Mouse (Mus musculus): ENCODE data around the gene Kin. TPM values are rescaled to one million over a fixed set of nuclear protein-coding genes. Genes with fewer than 3 reads are reported as not detected.
A peak's percentile ranks its signal among the peaks of the same experiment; 100 is the strongest.

Gene Kin
- polyA plus RNA-seq, 1 experiment from 2014 or later = 16.2 TPM

- Histone ChIP-seq H3K4me3 (ENCODE audit: low read depth, low read length) (peak overlapping the region; percentile 94), H3K4me1 (replicated peaks; ENCODE audit: control insufficient read depth, insufficient read depth) (no peaks in the 10 kb centered on the region), H3K36me3 (ENCODE audit: control insufficient read depth, insufficient read depth, low read length) (no peaks in the 10 kb centered on the region), H3K27me3 (ENCODE audit: control insufficient read depth, insufficient read depth, low read length) (no peaks in the 10 kb centered on the region), H3K4me2 (replicated peaks; ENCODE audit: low read depth) (peak overlapping the region; percentile 45), H3K9me3 (ENCODE audit: control insufficient read depth, low read length) (no peaks in the 10 kb centered on the region), H3K27ac (replicated peaks) (no peak overlapping the region), H3K9ac (ENCODE audit: low read length) (no peak overlapping the region)
- ATAC-seq (ENCODE audit: low FRiP score, low TSS enrichment) (no peak), DNase-seq (ENCODE audit: low spot score) (no peak)
- 12% methylated on average over 10 of the region's 10 CpGs for WGBS
- TF ChIP-seq CTCF (IDR thresholded peaks at IDR 0.05; ENCODE audit: low read depth) (no peak), EP300 (optimal IDR thresholded peaks at IDR 0.05) (no peak)
Observed at GRCm38 (mm10) chr2:10049456-10049855, 30.9 kb upstream of the Kin start.

GRCm38 (mm10) chr2:10050878-10051277 is 29.5 kb upstream of the Kin start:
- ATAC-seq (ENCODE audit: low FRiP score, low TSS enrichment) = no peak
- H3K27ac ChIP-seq (replicated peaks) = no peak overlapping the region
- no peak for TF ChIP-seq EP300 (optimal IDR thresholded peaks at IDR 0.05)
- no peak for DNase-seq (ENCODE audit: low spot score)
- no peak overlapping the region for H3K9ac ChIP-seq (ENCODE audit: low read length)
- no peak overlapping the region for H3K4me2 ChIP-seq (replicated peaks; ENCODE audit: low read depth)
- no peaks in the 10 kb centered on the region for H3K4me1 ChIP-seq (replicated peaks; ENCODE audit: control insufficient read depth, insufficient read depth)
- H3K36me3 ChIP-seq (ENCODE audit: control insufficient read depth, insufficient read depth, low read length) = no peaks in the 10 kb centered on the region
- no peaks in the 10 kb centered on the region for H3K9me3 ChIP-seq (ENCODE audit: control insufficient read depth, low read length)
- H3K4me3 ChIP-seq (ENCODE audit: low read depth, low read length) = no peak overlapping the region
- 82% methylated on average over 3 of the region's 3 CpGs for WGBS
- no peaks in the 10 kb centered on the region for H3K27me3 ChIP-seq (ENCODE audit: control insufficient read depth, insufficient read depth, low read length)

GRCm38 (mm10) chr2:10051996-10052395 is 28.4 kb upstream of the Kin start:
- TF ChIP-seq EP300 (optimal IDR thresholded peaks at IDR 0.05) (no peak), CTCF (IDR thresholded peaks at IDR 0.05; ENCODE audit: low read depth) (no peak)
- no peak overlapping the region for H3K9ac ChIP-seq (ENCODE audit: low read length)
- WGBS = 96% methylated on average over 1 of the region's 1 CpGs
- H3K27ac ChIP-seq (replicated peaks) = no peak overlapping the region
- no peak overlapping the region for H3K4me2 ChIP-seq (replicated peaks; ENCODE audit: low read depth)
- H3K4me1 ChIP-seq (replicated peaks; ENCODE audit: control insufficient read depth, insufficient read depth) = no peaks in the 10 kb centered on the region
- H3K36me3 ChIP-seq (ENCODE audit: control insufficient read depth, insufficient read depth, low read length) = peaks cover 4% of the 10 kb centered on the region; the same call in 1 of the 2 replicates
- no peaks in the 10 kb centered on the region for H3K27me3 ChIP-seq (ENCODE audit: control insufficient read depth, insufficient read depth, low read length)
- ATAC-seq (ENCODE audit: low FRiP score, low TSS enrichment) = no peak
- no peaks in the 10 kb centered on the region for H3K9me3 ChIP-seq (ENCODE audit: control insufficient read depth, low read length)
- no peak overlapping the region for H3K4me3 ChIP-seq (ENCODE audit: low read depth, low read length)
- DNase-seq (ENCODE audit: low spot score) = no peak

GRCm38 (mm10) chr2:10058836-10059235 is 21.6 kb upstream of the Kin start:
- peaks cover 22% of the 10 kb centered on the region for H3K36me3 ChIP-seq (ENCODE audit: control insufficient read depth, insufficient read depth, low read length)

GRCm38 (mm10) chr2:10071751-10072150 is 8.6 kb upstream of the Kin start:
- no peaks in the 10 kb centered on the region for H3K9me3 ChIP-seq (ENCODE audit: control insufficient read depth, low read length)
- WGBS = 91% methylated on average over 7 of the region's 7 CpGs
- TF ChIP-seq CTCF (IDR thresholded peaks at IDR 0.05; ENCODE audit: low read depth) = no peak
- no peaks in the 10 kb centered on the region for H3K27me3 ChIP-seq (ENCODE audit: control insufficient read depth, insufficient read depth, low read length)
- no peak overlapping the region for H3K4me3 ChIP-seq (ENCODE audit: low read depth, low read length)
- no peak overlapping the region for H3K4me2 ChIP-seq (replicated peaks; ENCODE audit: low read depth)
- no peak overlapping the region for H3K9ac ChIP-seq (ENCODE audit: low read length)
- peaks cover 6% of the 10 kb centered on the region; the same call in 1 of the 2 replicates for H3K4me1 ChIP-seq (replicated peaks; ENCODE audit: control insufficient read depth, insufficient read depth)
- H3K27ac ChIP-seq (replicated peaks) = no peak overlapping the region
- ATAC-seq (ENCODE audit: low FRiP score, low TSS enrichment) (no peak), DNase-seq (ENCODE audit: low spot score) (no peak)
- peaks cover 13% of the 10 kb centered on the region for H3K36me3 ChIP-seq (ENCODE audit: control insufficient read depth, insufficient read depth, low read length)

More at GRCm38 (mm10) chr2:10058836-10059235, 21.6 kb upstream of the Kin start:
- ATAC-seq (ENCODE audit: low FRiP score, low TSS enrichment) (no peak), DNase-seq (ENCODE audit: low spot score) (no peak)
- Histone ChIP-seq H3K9ac (ENCODE audit: low read length) (no peak overlapping the region), H3K27me3 (ENCODE audit: control insufficient read depth, insufficient read depth, low read length) (no peaks in the 10 kb centered on the region), H3K4me3 (ENCODE audit: low read depth, low read length) (no peak overlapping the region), H3K4me2 (replicated peaks; ENCODE audit: low read depth) (no peak overlapping the region), H3K4me1 (replicated peaks; ENCODE audit: control insufficient read depth, insufficient read depth) (no peaks in the 10 kb centered on the region), H3K9me3 (ENCODE audit: control insufficient read depth, low read length) (no peaks in the 10 kb centered on the region), H3K27ac (replicated peaks) (no peak overlapping the region)
- TF ChIP-seq EP300 (optimal IDR thresholded peaks at IDR 0.05) (no peak), CTCF (IDR thresholded peaks at IDR 0.05; ENCODE audit: low read depth) (no peak)
- WGBS = 72% methylated on average over 5 of the region's 5 CpGs

GRCm38 (mm10) chr2:10074470-10074869 is 5.9 kb upstream of the Kin start:
- no peak for TF ChIP-seq EP300 (optimal IDR thresholded peaks at IDR 0.05)
- TF ChIP-seq CTCF (IDR thresholded peaks at IDR 0.05; ENCODE audit: low read depth) = no peak
- Histone ChIP-seq H3K36me3 (ENCODE audit: control insufficient read depth, insufficient read depth, low read length) (no peaks in the 10 kb centered on the region), H3K27ac (replicated peaks) (no peak overlapping the region), H3K9me3 (ENCODE audit: control insufficient read depth, low read length) (no peaks in the 10 kb centered on the region), H3K27me3 (ENCODE audit: control insufficient read depth, insufficient read depth, low read length) (no peaks in the 10 kb centered on the region), H3K9ac (ENCODE audit: low read length) (no peak overlapping the region), H3K4me2 (replicated peaks; ENCODE audit: low read depth) (no peak overlapping the region), H3K4me1 (replicated peaks; ENCODE audit: control insufficient read depth, insufficient read depth) (peaks cover 15% of the 10 kb centered on the region), H3K4me3 (ENCODE audit: low read depth, low read length) (no peak overlapping the region)
- WGBS = 64% methylated on average over 7 of the region's 7 CpGs
- peak; percentile 34; the same call in 1 of the 2 replicates for ATAC-seq (ENCODE audit: low FRiP score, low TSS enrichment)
- DNase-seq (ENCODE audit: low spot score) = no peak
